Mouse (Mus musculus) lung, embryonic 14.5 days (tissue): ENCODE measurements around the gene Gabbr2. TPM values are rescaled to one million over a fixed set of nuclear protein-coding genes. Genes with fewer than 3 reads are reported as not detected.

ENCODE experiments used
- ATAC-seq: fragments of 200-750 bp; cut with Nextera tagmentation; 2 replicates; pipeline ENCODE4 v1.8.0; 2017; ENCODE audit warnings: mild to moderate bottlenecking, moderate TSS enrichment, moderate library complexity; ENCODE audit not compliant: insufficient read depth
- DNase-seq: peaks from one replicate; pipeline ENCODE4 v3.0.0-alpha.2; 2015
- H3K27ac ChIP-seq: fragments of 300-500 bp; sonication (generic); 2 replicates; pipeline ENCODE4 v1.5.1; 2014; ENCODE audit warnings: low read depth, mild to moderate bottlenecking, moderate library complexity
- H3K27me3 ChIP-seq: fragments of 300-500 bp; sonication (generic); 2 replicates; pipeline ENCODE4 v1.6.1; 2014; ENCODE audit warnings: low read length, control low read depth; ENCODE audit not compliant: insufficient read depth
- H3K36me3 ChIP-seq: fragments of 300-500 bp; sonication (generic); 2 replicates; pipeline ENCODE4 v1.6.1; 2014; ENCODE audit warnings: control low read depth; ENCODE audit not compliant: insufficient read depth
- H3K4me1 ChIP-seq: fragments of 300-500 bp; sonication (generic); 2 replicates; pipeline ENCODE4 v1.6.1; 2014; ENCODE audit warnings: antibody characterized with exemption, control low read depth; ENCODE audit not compliant: insufficient read depth
- H3K4me2 ChIP-seq: fragments of 300-500 bp; sonication (generic); 2 replicates; pipeline ENCODE4 v1.6.1; 2014; ENCODE audit warnings: mild to moderate bottlenecking
- H3K4me3 ChIP-seq: fragments of 300-500 bp; sonication (generic); 2 replicates; pipeline ENCODE4 v1.5.1; 2014; ENCODE audit warnings: low read depth, low read length
- H3K9ac ChIP-seq: fragments of 300-500 bp; sonication (generic); 2 replicates; pipeline ENCODE4 v1.6.1; 2014
- H3K9me3 ChIP-seq: fragments of 300-500 bp; sonication (generic); 2 replicates; pipeline ENCODE4 v1.6.1; 2016; ENCODE audit warnings: low read depth, low read length, control low read depth
- CTCF ChIP-seq: IDR thresholded peaks from 2 replicates; pipeline ENCODE4 v1.5.1; 2016; ENCODE audit warnings: antibody characterized with exemption, low read depth
- WGBS: fragments of 180-500 bp; shearing (Covaris S2); extraction: QIAGEN DNeasy Blood & Tissue Kit; methylation state at CpG from one replicate; pipeline ENCODE4 v1.1.7; 2014; 5-methylcytosine and 5-hydroxymethylcytosine counted together
- polyA plus RNA-seq: library from polyadenylated mRNA; unstranded; fragments of >200 nt; fragmentation: Nextera tagmentation; extraction: Ambion mirVana; gene quantifications from 2 replicates; pipeline ENCODE4 v1.2.1, GENCODE M21; 2014

Gabbr2 gene
- polyA plus RNA-seq, 1 experiment from 2014 or later, result not detected

DNA sequence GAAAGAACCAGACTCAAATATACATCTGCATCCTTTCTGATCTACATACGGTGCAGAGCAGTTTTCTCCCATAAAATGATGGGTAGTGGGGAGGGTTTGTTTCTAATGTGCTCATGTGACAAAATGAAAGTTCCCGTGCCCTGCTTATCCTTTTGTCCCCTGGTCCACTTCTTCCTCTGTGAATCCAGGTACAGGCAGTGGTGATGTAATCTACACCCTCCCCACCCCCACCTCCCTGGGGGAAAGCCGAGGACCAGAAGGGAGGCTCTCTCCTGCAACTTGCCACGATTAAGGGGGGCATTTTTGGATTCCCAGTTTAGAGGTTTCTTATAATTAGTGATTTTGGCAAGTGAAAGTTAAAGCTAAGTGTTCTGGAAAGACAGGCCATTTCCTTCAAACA is 110.4 kb downstream of the Gabbr2 start:
- WGBS, result 36% methylated on average over 4 of the region's 4 CpGs

DNA sequence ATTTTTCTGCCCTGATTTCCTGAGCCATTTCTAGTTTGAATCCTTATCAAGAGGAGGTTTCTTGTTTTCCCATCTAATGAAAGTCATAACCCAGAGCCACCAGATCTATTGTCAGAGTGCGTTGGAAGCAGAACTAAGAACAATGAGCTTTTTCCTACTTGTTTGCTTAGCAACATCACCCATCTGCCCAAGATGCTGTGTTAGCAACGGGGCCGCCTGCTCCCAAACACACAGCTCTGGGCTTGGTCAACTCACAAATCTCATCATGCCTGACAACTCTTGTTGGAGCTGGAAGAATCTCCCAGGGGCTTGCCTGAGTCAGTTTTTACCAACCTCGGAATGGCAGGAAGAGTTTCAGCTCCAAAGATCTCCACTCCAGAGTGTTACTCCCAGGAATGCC is 111.7 kb downstream of the Gabbr2 start:
- Histone ChIP-seq H3K9me3 (no peaks in the 10 kb centered on the region), H3K4me3 (no peak overlapping the region), H3K36me3 (no peaks in the 10 kb centered on the region), H3K27me3 (no peaks in the 10 kb centered on the region), H3K4me2 (no peak overlapping the region), H3K4me1 (no peaks in the 10 kb centered on the region), H3K9ac (no peak overlapping the region), H3K27ac (no peak overlapping the region)
- ATAC-seq, result no peak
- no peak for DNase-seq
- WGBS, result 48% methylated on average over 4 of the region's 4 CpGs
- TF ChIP-seq CTCF, result no peak

More for the DNA sequence above, 110.4 kb downstream of the Gabbr2 start:
- Histone ChIP-seq H3K9me3 (no peaks in the 10 kb centered on the region), H3K27me3 (no peaks in the 10 kb centered on the region), H3K9ac (no peak overlapping the region), H3K4me2 (no peak overlapping the region), H3K27ac (no peak overlapping the region), H3K36me3 (no peaks in the 10 kb centered on the region), H3K4me1 (no peaks in the 10 kb centered on the region), H3K4me3 (no peak overlapping the region)
- no peak for TF ChIP-seq CTCF
- ATAC-seq (no peak), DNase-seq (no peak)

DNA sequence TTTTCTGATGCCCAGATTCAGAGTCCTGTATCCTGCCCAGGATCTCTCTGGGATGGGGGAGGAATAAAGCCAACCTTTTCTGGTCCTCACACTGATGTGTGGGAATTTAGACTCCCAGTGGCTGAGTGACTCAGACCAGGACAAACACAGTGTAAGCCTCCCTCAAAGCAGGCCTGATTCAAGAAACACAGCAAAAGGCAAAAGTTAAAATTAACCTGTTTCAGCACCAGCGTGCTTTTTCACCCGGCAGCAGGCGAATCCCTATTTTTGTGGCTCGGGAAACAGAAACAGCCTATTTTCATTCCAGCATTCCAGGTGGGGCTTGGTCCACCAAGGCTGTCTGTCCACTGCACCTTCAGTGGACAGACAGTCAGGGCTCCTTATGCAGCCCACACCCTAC is 118.9 kb downstream of the Gabbr2 start:
- 88% methylated on average over 4 of the region's 4 CpGs for WGBS
- H3K4me1 ChIP-seq, result no peaks in the 10 kb centered on the region
- no peak for TF ChIP-seq CTCF
- no peak overlapping the region for H3K4me3 ChIP-seq
- H3K27me3 ChIP-seq, result no peaks in the 10 kb centered on the region; the same call in 1 of the 2 replicates
- no peak for ATAC-seq
- no peaks in the 10 kb centered on the region for H3K36me3 ChIP-seq
- H3K9me3 ChIP-seq, result no peaks in the 10 kb centered on the region
- H3K27ac ChIP-seq, result no peak overlapping the region
- no peak overlapping the region for H3K4me2 ChIP-seq
- no peak overlapping the region for H3K9ac ChIP-seq
- no peak for DNase-seq

DNA sequence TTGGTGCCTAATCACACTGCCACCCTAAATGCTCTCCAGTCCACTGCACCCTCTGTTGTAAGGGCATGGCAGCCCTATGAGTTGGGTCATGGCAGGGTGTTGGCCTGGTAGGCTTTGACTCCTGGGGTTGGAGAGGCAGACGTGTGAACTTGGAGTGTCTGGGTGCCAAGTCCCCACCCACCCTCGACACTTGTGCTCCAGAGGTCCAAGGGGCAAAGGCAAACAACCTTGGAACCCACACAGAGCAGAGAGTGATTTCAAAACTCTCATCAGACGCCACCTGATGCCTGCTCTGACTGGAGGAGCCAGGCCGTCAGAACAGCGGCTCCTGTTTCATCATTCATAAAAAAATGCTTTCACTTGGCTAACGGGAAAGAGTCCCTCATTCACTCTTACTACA is 121.5 kb downstream of the Gabbr2 start:
- H3K9me3 ChIP-seq, result no peaks in the 10 kb centered on the region
- DNase-seq (no peak), ATAC-seq (no peak)
- no peak for TF ChIP-seq CTCF
- WGBS, result 17% methylated on average over 6 of the region's 6 CpGs
- H3K9ac ChIP-seq, result no peak overlapping the region
- H3K36me3 ChIP-seq, result no peaks in the 10 kb centered on the region
- no peak overlapping the region for H3K4me2 ChIP-seq
- no peak overlapping the region for H3K27ac ChIP-seq
- H3K4me3 ChIP-seq, result no peak overlapping the region
- H3K4me1 ChIP-seq, result no peaks in the 10 kb centered on the region
- H3K27me3 ChIP-seq, result no peaks in the 10 kb centered on the region; the same call in 1 of the 2 replicates

DNA sequence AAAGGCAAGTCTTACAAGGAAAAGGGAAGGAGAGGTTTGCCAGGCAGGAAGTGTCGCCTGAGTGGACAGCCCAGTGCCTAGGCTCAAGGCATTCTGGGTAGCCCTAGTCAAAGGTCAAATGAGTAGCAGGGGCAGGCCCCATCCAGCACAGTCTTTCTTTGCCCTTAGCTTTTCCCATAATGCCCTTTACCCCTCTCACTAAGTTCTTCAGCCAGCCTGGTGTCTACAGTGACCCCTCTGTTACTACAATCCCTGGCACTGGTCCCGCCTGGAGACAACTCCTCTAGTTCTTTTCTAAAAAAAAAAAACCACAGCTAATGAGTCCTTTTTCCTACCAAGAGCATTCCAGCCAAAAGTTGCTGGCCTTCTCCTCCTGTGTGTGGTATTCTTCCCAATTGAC is 122.3 kb downstream of the Gabbr2 start:
- no peak overlapping the region for H3K27ac ChIP-seq
- H3K9me3 ChIP-seq, result no peaks in the 10 kb centered on the region
- ATAC-seq, result no peak
- H3K9ac ChIP-seq, result no peak overlapping the region
- H3K36me3 ChIP-seq, result no peaks in the 10 kb centered on the region
- no peak overlapping the region for H3K4me3 ChIP-seq
- WGBS, result 75% methylated on average over 2 of the region's 2 CpGs
- DNase-seq, result no peak
- no peaks in the 10 kb centered on the region; the same call in 1 of the 2 replicates for H3K27me3 ChIP-seq
- H3K4me2 ChIP-seq, result no peak overlapping the region
- TF ChIP-seq CTCF, result no peak
- H3K4me1 ChIP-seq, result no peaks in the 10 kb centered on the region

DNA sequence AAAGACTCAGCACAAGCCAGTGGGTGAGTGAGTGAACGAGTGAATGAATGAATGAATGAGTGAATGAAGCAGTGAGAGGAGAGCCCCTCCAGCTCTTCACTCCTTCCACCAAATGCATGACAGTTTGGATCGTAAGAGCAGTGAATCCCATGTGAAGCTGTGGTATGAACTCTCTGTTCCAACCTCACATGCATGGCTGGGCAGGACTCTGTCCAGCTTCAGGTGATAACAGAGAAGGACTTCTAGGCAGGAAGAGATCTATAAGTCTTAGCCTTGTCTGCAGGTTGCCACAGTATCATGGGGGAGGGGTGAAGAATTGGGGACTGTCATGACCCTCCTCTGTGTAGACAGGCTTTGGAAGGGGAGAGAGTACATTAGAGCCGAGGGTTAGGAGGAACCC is 122.8 kb downstream of the Gabbr2 start:
- no peak overlapping the region for H3K4me3 ChIP-seq
- no peak overlapping the region for H3K9ac ChIP-seq
- H3K9me3 ChIP-seq, result no peaks in the 10 kb centered on the region
- no peak overlapping the region for H3K4me2 ChIP-seq
- no peaks in the 10 kb centered on the region for H3K36me3 ChIP-seq
- no peaks in the 10 kb centered on the region; the same call in 1 of the 2 replicates for H3K27me3 ChIP-seq
- DNase-seq (no peak), ATAC-seq (no peak)
- no peak for TF ChIP-seq CTCF
- no peaks in the 10 kb centered on the region for H3K4me1 ChIP-seq
- no peak overlapping the region for H3K27ac ChIP-seq
- 84% methylated on average over 3 of the region's 3 CpGs for WGBS

DNA sequence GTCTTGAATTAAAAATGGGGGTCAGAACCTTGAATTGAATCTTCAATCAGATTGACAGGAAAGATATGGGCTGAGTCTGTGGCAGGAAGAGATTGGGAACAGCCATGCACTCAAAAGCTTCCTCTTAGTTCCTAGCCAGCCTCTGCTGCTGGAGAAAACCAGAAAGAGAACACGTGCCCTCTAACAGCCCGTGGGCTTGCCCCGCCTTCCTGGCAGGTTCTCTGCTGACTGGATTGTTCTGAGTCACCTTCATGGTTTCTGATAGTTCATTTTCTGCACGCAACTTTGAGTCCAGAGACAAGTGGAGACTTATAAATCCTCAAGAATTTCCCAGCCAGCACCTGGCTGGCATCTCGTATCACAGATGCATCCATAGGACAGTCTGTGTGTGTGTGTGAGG is 123.5 kb downstream of the Gabbr2 start:
- DNase-seq (no peak), ATAC-seq (no peak)
- Histone ChIP-seq H3K9ac (no peak overlapping the region), H3K36me3 (no peaks in the 10 kb centered on the region), H3K4me2 (no peak overlapping the region), H3K9me3 (no peaks in the 10 kb centered on the region), H3K27ac (no peak overlapping the region), H3K27me3 (no peaks in the 10 kb centered on the region; the same call in 1 of the 2 replicates), H3K4me3 (no peak overlapping the region), H3K4me1 (no peaks in the 10 kb centered on the region)
- TF ChIP-seq CTCF, result no peak
- 70% methylated on average over 5 of the region's 5 CpGs for WGBS

DNA sequence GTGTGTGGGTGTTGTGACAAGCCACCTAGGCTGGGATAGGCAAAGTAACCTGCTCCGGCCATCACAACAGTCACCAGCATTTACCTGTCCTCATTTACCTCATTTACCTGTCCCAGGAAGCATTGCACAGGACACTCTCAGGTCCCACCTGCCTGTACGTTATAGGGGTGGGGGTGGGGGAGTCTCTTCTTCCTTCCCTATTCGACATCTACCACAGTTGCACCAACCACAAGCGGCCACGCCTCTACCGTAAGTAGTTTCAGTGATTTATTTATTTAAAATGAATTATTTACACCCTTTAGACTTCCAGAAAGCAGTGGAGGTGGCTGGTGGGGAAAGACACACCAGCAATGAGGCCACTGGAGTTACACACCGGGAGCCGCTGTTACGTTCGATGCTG is 123.9 kb downstream of the Gabbr2 start:
- Histone ChIP-seq H3K36me3 (no peaks in the 10 kb centered on the region), H3K9ac (no peak overlapping the region), H3K27ac (no peak overlapping the region), H3K27me3 (no peaks in the 10 kb centered on the region; the same call in 1 of the 2 replicates), H3K4me1 (no peaks in the 10 kb centered on the region), H3K4me3 (no peak overlapping the region), H3K9me3 (no peaks in the 10 kb centered on the region), H3K4me2 (no peak overlapping the region)
- 67% methylated on average over 10 of the region's 10 CpGs for WGBS
- no peak for DNase-seq
- no peak for ATAC-seq
- TF ChIP-seq CTCF, result no peak
